Mouse (Mus musculus): ENCODE measurements at regions not wholly inside any gene's neighbourhood (a gene's known extent, or its start where the extent isn't known, plus 50 kb on each side); places are given as distances from the start of the nearest gene placed in this dataset.

DNA sequence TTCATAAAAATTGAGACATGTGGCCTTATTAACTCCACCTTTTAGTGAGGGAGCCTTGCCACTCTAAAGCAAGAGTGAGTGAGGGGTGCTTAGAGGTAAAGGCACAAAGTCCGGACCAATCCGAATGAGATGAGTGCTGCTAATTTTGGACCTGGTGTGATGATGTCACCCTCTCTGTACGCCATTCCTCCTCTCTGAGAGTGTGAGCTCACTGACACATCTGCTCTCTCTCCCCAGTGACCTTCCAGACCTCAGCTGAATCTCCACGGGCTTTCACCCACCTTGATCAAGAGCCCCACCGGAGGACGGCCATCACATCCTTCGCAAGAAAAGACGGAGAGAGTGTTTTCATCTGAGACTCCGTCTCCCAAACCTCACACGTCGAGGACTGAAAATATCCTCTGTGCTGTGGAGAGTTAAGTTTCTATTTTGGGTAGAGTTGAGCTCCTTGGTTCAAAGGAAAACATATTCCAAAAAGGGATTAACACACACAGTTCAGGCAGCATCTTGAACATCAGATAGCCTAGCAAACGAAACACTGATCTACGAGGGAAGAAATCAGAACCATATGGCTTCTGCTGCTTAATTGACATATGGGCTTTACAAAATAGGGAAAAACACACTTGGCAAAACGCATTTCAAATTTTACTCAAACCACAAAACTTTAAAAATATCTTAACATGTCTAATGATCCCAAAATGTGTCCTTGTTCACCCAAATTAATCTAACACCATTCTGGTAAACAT lies 96.2 kb upstream of the 3110018I06Rik start:
- no peak for DNase-seq (ENCODE audit: low read depth, low spot score)

DNA sequence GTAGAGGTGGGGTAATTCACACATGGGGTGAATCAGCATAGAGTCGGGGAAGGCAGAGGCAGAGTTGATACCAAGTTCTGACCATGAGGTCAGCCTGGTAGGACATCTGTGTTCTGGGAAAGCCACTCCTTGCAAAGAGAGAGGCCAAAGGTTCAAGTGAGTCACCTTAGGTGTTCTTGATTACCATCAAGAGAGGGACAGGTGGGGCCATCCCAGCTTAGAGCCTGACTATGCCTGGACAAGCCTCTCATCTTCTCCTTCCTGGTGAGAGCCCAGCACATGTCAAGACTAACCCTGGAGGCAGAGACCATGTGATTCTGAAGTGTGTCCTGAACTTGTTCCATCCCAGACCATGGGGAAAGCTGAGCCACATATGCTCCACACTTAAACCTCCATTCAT lies 94.0 kb upstream of the 3110018I06Rik start:
- no peak for DNase-seq (ENCODE audit: low read depth, low spot score)

DNA sequence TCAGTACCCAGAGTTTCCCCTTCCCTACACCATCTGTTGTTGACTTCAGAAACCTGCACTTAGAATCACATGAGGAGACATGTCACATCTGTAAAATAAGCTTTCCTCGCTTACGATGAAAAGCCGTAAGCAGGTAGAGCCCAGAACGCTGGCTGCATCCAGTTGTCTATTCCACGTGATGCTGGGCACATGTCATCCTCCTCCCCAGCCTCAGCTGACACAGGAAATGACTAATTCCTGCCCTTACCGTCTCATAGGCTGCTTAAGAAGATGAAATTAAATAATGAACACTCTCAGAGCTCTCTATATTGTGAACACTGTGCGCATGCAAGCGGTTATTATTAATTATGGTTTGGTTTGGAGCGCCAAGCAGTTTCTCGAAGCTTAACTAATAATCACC lies 83.6 kb upstream of the 3110018I06Rik start:
- no peak for DNase-seq (ENCODE audit: low read depth, low spot score)

- DNase-seq (ENCODE audit: low read depth, low spot score) = no peak
These were observed 64.5 kb upstream of the 3110018I06Rik start for GRCm38 (mm10) chr12:107423923-107424322.

DNA sequence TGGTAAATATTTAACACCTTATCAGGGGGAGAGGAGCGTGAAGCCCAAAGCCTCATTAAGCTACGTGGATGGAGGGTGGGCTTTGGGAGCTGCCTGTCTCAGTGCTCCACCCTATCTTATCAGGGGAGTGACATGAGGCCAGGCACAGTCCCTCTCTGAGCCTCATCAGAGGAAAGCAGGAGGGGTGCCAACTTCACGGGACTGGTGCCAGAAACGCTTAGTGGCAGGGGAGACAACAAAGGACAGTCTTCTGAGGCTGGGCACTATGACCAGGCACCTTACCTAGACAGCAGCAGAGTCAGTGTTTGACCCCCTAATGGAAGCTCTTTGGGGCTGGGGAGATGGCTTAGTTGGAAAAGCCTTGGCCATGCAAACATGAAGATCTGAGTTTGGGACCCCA lies 49.9 kb upstream of the 3110018I06Rik start:
- no peak for DNase-seq (ENCODE audit: low read depth, low spot score)
